ENCODE assay signal across 8 mouse cellular contexts in genomic region chr6:28832751-28833291, GRCm38 (mm10). TPM values are rescaled to one million over a fixed set of nuclear protein-coding genes. Genes with fewer than 3 reads are reported as not detected.
DNase-seq lines count a peak whose midpoint lies in the region; ATAC-seq lines count a peak whose summit lies in the region.

No protein-coding gene starts in this region.

- no peak overlapping the region for H3K27ac ChIP-seq in kidney, embryonic 15.5 days
- H3K27ac ChIP-seq in embryonic facial prominence, embryonic 12.5 days, result no peak overlapping the region
- peak overlapping the region; percentile 98 for H3K27ac ChIP-seq in hindbrain, embryonic 13.5 days
- no peak overlapping the region for H3K27ac ChIP-seq in limb, embryonic 15.5 days
- H3K27ac ChIP-seq in neural tube, embryonic 11.5 days (ENCODE audit: low read depth, low read length), result peak overlapping the region; percentile 92

- DNase-seq in kidney, adult 9 months, result no peak
- DNase-seq in adrenal gland, postnatal 14 days, result peak; percentile 54
- peak; percentile 75 for DNase-seq in neural tube, embryonic 11.5 days (ENCODE audit: low spot score)
- DNase-seq in adipocyte (ENCODE audit: low spot score), result no peak

- H3K9ac ChIP-seq in kidney, embryonic 15.5 days, result peak overlapping the region; percentile 74
- H3K9ac ChIP-seq in embryonic facial prominence, embryonic 12.5 days, result peak overlapping the region; percentile 63
- H3K9ac ChIP-seq in hindbrain, embryonic 13.5 days, result peak overlapping the region; percentile 98
- peak overlapping the region; percentile 47 for H3K9ac ChIP-seq in limb, embryonic 15.5 days
- H3K9ac ChIP-seq in neural tube, embryonic 11.5 days (ENCODE audit: low read length), result peak overlapping the region; percentile 95

- peaks cover 23% of the 10 kb centered on the region for H3K27me3 ChIP-seq in kidney, embryonic 15.5 days
- H3K27me3 ChIP-seq in embryonic facial prominence, embryonic 12.5 days, result peaks cover 47% of the 10 kb centered on the region
- H3K27me3 ChIP-seq in hindbrain, embryonic 13.5 days, result peaks cover 9% of the 10 kb centered on the region; the same call in 1 of the 2 replicates
- peaks cover 36% of the 10 kb centered on the region for H3K27me3 ChIP-seq in limb, embryonic 15.5 days
- peaks cover 4% of the 10 kb centered on the region; the same call in 1 of the 2 replicates for H3K27me3 ChIP-seq in neural tube, embryonic 11.5 days (ENCODE audit: control insufficient read depth, insufficient read depth, low read length)

- H3K4me2 ChIP-seq in kidney, embryonic 15.5 days, result peak overlapping the region; percentile 90
- H3K4me2 ChIP-seq in embryonic facial prominence, embryonic 12.5 days (replicated peaks), result peak overlapping the region; percentile 99
- H3K4me2 ChIP-seq in hindbrain, embryonic 13.5 days, result peak overlapping the region; percentile 97
- peak overlapping the region; percentile 99 for H3K4me2 ChIP-seq in limb, embryonic 15.5 days
- H3K4me2 ChIP-seq in neural tube, embryonic 11.5 days (ENCODE audit: low read depth), result peak overlapping the region; percentile 94

- 0 out of 2 replicates have a peak, but pooled peaks cover 6% of the 10 kb centered on the region for H3K36me3 ChIP-seq in kidney, embryonic 15.5 days
- no peaks in the 10 kb centered on the region for H3K36me3 ChIP-seq in embryonic facial prominence, embryonic 12.5 days
- H3K36me3 ChIP-seq in hindbrain, embryonic 13.5 days, result peaks cover 9% of the 10 kb centered on the region
- H3K36me3 ChIP-seq in limb, embryonic 15.5 days, result 0 out of 2 replicates have a peak, but pooled peaks cover 7% of the 10 kb centered on the region
- H3K36me3 ChIP-seq in neural tube, embryonic 11.5 days (ENCODE audit: control insufficient read depth, insufficient read depth, low read length), result 0 out of 2 replicates have a peak, but pooled peaks cover 2% of the 10 kb centered on the region

- WGBS in kidney, embryonic 15.5 days, result 0% methylated on average over 58 of the region's 58 CpGs
- under 1% methylated on average over 56 of the region's 58 CpGs for WGBS in embryonic facial prominence, embryonic 12.5 days
- under 1% methylated on average over 56 of the region's 58 CpGs for WGBS in hindbrain, embryonic 13.5 days
- 0% methylated on average over 58 of the region's 58 CpGs for WGBS in limb, embryonic 15.5 days
- WGBS in neural tube, embryonic 11.5 days, result under 1% methylated on average over 55 of the region's 58 CpGs

- H3K4me1 ChIP-seq in kidney, embryonic 15.5 days, result peaks cover 34% of the 10 kb centered on the region
- peaks cover 16% of the 10 kb centered on the region for H3K4me1 ChIP-seq in embryonic facial prominence, embryonic 12.5 days
- peaks cover 48% of the 10 kb centered on the region for H3K4me1 ChIP-seq in hindbrain, embryonic 13.5 days (replicated peaks)
- H3K4me1 ChIP-seq in limb, embryonic 15.5 days, result peaks cover 25% of the 10 kb centered on the region
- peaks cover 27% of the 10 kb centered on the region for H3K4me1 ChIP-seq in neural tube, embryonic 11.5 days (ENCODE audit: control insufficient read depth, insufficient read depth, low read length)

- H3K9me3 ChIP-seq in kidney, embryonic 15.5 days (replicated peaks), result no peaks in the 10 kb centered on the region
- no peaks in the 10 kb centered on the region for H3K9me3 ChIP-seq in embryonic facial prominence, embryonic 12.5 days
- no peaks in the 10 kb centered on the region for H3K9me3 ChIP-seq in hindbrain, embryonic 13.5 days
- no peaks in the 10 kb centered on the region for H3K9me3 ChIP-seq in limb, embryonic 15.5 days
- no peaks in the 10 kb centered on the region for H3K9me3 ChIP-seq in neural tube, embryonic 11.5 days (ENCODE audit: control insufficient read depth, low read length)

- peak; percentile 64 for ATAC-seq in kidney, embryonic 15.5 days (replicated peaks; ENCODE audit: low FRiP score)
- peak; percentile 72 for ATAC-seq in embryonic facial prominence, embryonic 12.5 days (ENCODE audit: insufficient number of reproducible peaks, insufficient read depth, low FRiP score, low TSS enrichment)
- peak; percentile 83 for ATAC-seq in hindbrain, embryonic 13.5 days (ENCODE audit: low FRiP score)
- no peak for ATAC-seq in limb, embryonic 15.5 days (ENCODE audit: insufficient number of reproducible peaks, low FRiP score, low TSS enrichment, low read depth)
- peak; percentile 57 for ATAC-seq in neural tube, embryonic 11.5 days (ENCODE audit: insufficient read depth, low FRiP score, low TSS enrichment)

- H3K4me3 ChIP-seq in kidney, embryonic 15.5 days (replicated peaks), result peak overlapping the region; percentile 65
- peak overlapping the region; percentile 63 for H3K4me3 ChIP-seq in embryonic facial prominence, embryonic 12.5 days
- peak overlapping the region; percentile 87 for H3K4me3 ChIP-seq in hindbrain, embryonic 13.5 days
- peak overlapping the region; percentile 59 for H3K4me3 ChIP-seq in limb, embryonic 15.5 days
- H3K4me3 ChIP-seq in neural tube, embryonic 11.5 days (ENCODE audit: low read depth, low read length), result peak overlapping the region; percentile 84

RNA-seq across cellular contexts. Expression of gene Lrrc4, which starts 1.3 kb away (rescaled TPM):
- 1.8 and 1.9 TPM in 2 replicates for polyA plus RNA-seq in kidney, embryonic 15.5 days (2015; fragmentation: Nextera tagmentation; extraction: Ambion mirVana)
- 6.0 and 6.7 TPM in 2 replicates for total RNA-seq in adrenal gland, postnatal 14 days (2021)
- 0.71 and 0.87 TPM in 2 replicates for polyA plus RNA-seq in embryonic facial prominence, embryonic 12.5 days (2016; fragmentation: Nextera tagmentation; extraction: Ambion mirVana)
- 5.6 and 6.4 TPM in 2 replicates for polyA plus RNA-seq in hindbrain, embryonic 13.5 days (2015; fragmentation: Nextera tagmentation; extraction: Ambion mirVana)
- 0.36 and 0.56 TPM in 2 replicates for polyA plus RNA-seq in limb, embryonic 15.5 days (2015; fragmentation: Nextera tagmentation; extraction: Ambion mirVana)
- 6.3 and 7.2 TPM in 2 replicates for polyA plus RNA-seq in neural tube, embryonic 11.5 days (2014; fragmentation: Nextera tagmentation; extraction: Ambion mirVana)

Comparison
In these comparisons a context has a peak if more than half of its experiments do, and no peak if none do; other contexts are left out.
1. H3K27ac ChIP-seq: peak in hindbrain, embryonic 13.5 days (single experiment) and neural tube, embryonic 11.5 days (single experiment); none in kidney, embryonic 15.5 days (single experiment), embryonic facial prominence, embryonic 12.5 days (single experiment) and limb, embryonic 15.5 days (single experiment).
2. H3K9ac ChIP-seq: peak in every context shown above with its lines; median percentile 98 in hindbrain, embryonic 13.5 days; 95 in neural tube, embryonic 11.5 days; 74 in kidney, embryonic 15.5 days; 63 in embryonic facial prominence, embryonic 12.5 days; 47 in limb, embryonic 15.5 days.
3. DNase-seq: peak in adrenal gland, postnatal 14 days (single experiment) and neural tube, embryonic 11.5 days (single experiment); none in kidney, adult 9 months (single experiment) and adipocyte (single experiment).
4. Peak in every context shown above with its lines, with median percentiles within 50 percentile points of each other: H3K4me2 ChIP-seq and H3K4me3 ChIP-seq.